In genomic region chr4:55253769-55254168, GRCm38 (mm10) we compare ENCODE assay signal across 26 mouse cellular contexts.
DNase-seq lines count a peak whose midpoint lies in the region; ATAC-seq and TF ChIP-seq lines count a peak whose summit lies in the region.
"Had no signal": no experiment of that assay in that cellular context is flagged by ENCODE, and none has a peak within 500 bp of the region (broad histone marks: within the 10 kb centered on the region; RNA-seq: fewer than 3 reads in every experiment).

No protein-coding gene starts in this region.

- no peak overlapping the region for H3K27ac ChIP-seq in forebrain, embryonic 13.5 days
- H3K27ac ChIP-seq in forebrain, embryonic 11.5 days (ENCODE audit: low read depth, low read length) = no peak overlapping the region
- H3K27ac ChIP-seq in forebrain, postnatal 0 days (ENCODE audit: low read depth, low read length) = no peak overlapping the region
- H3K27ac ChIP-seq: embryonic facial prominence, embryonic 15.5 days; gastrocnemius, adult 2 months; heart, embryonic 13.5 days; hindbrain, postnatal 0 days; liver, embryonic 14.5 days; lung, embryonic 15.5 days had no signal

- no peaks in the 10 kb centered on the region for H3K27me3 ChIP-seq in forebrain, embryonic 13.5 days
- no peaks in the 10 kb centered on the region for H3K27me3 ChIP-seq in forebrain, embryonic 11.5 days (ENCODE audit: control insufficient read depth, insufficient read depth, low read length)
- no peaks in the 10 kb centered on the region for H3K27me3 ChIP-seq in forebrain, postnatal 0 days (ENCODE audit: insufficient read depth, low read length)
- H3K27me3 ChIP-seq: CH12.LX; embryonic facial prominence, embryonic 15.5 days; lung, embryonic 15.5 days had no signal

- no peak overlapping the region for H3K4me3 ChIP-seq in forebrain, embryonic 13.5 days
- no peak overlapping the region for H3K4me3 ChIP-seq in forebrain, embryonic 11.5 days (ENCODE audit: low read depth, low read length)
- H3K4me3 ChIP-seq in forebrain, postnatal 0 days (ENCODE audit: low read depth, low read length) = no peak overlapping the region
- H3K4me3 ChIP-seq: embryonic facial prominence, embryonic 15.5 days; gastrocnemius, adult 2 months; heart, embryonic 13.5 days; lung, embryonic 15.5 days had no signal

- no peaks in the 10 kb centered on the region; the same call in 1 of the 2 replicates for H3K4me1 ChIP-seq in forebrain, embryonic 13.5 days
- 0 out of 2 replicates have a peak, but pooled peaks cover 2% of the 10 kb centered on the region for H3K4me1 ChIP-seq in forebrain, embryonic 11.5 days (replicated peaks; ENCODE audit: control insufficient read depth, insufficient read depth, low read length)
- no peaks in the 10 kb centered on the region for H3K4me1 ChIP-seq in forebrain, postnatal 0 days (ENCODE audit: insufficient read depth)
- H3K4me1 ChIP-seq: embryonic facial prominence, embryonic 15.5 days; lung, embryonic 15.5 days had no signal

- H3K9me3 ChIP-seq in forebrain, embryonic 13.5 days (replicated peaks) = no peaks in the 10 kb centered on the region
- no peaks in the 10 kb centered on the region for H3K9me3 ChIP-seq in forebrain, embryonic 11.5 days (ENCODE audit: control insufficient read depth, low read length)
- no peaks in the 10 kb centered on the region for H3K9me3 ChIP-seq in forebrain, postnatal 0 days (ENCODE audit: low read length)
- H3K9me3 ChIP-seq: embryonic facial prominence, embryonic 15.5 days; heart, embryonic 13.5 days; lung, embryonic 15.5 days had no signal

- DNase-seq in forebrain, embryonic 11.5 days (ENCODE audit: low spot score) = no peak
- DNase-seq in 3T3-L1 (ENCODE audit: low read depth, low spot score) = peak; percentile 73
- DNase-seq in brain, adult 2 months (ENCODE audit: low read depth, low spot score) = peak; percentile 70
- peak; percentile 18 for DNase-seq in forebrain, postnatal 0 days
- DNase-seq in cerebellum, postnatal 14 days = no peak
- no peak for DNase-seq in T-cell, adult 2 months (ENCODE audit: low spot score)
- DNase-seq in cerebellum, adult 11 months = no peak
- DNase-seq: adrenal gland, postnatal 10 days; cerebellum, adult 11-12 months; cerebellum, postnatal 36 days; gastrocnemius, adult 2 months; heart, adult 11 months; heart, postnatal 36 days; kidney, adult 2 months; kidney, postnatal 10 days; layer of hippocampus, postnatal 36 days; lung, postnatal 4 days; spleen, adult 18-20 months; thymus, adult 2 months had no signal

- WGBS in forebrain, embryonic 13.5 days = 34% methylated on average over 8 of the region's 8 CpGs
- WGBS in forebrain, embryonic 11.5 days = 76% methylated on average over 8 of the region's 8 CpGs
- WGBS in forebrain, postnatal 0 days = 34% methylated on average over 8 of the region's 8 CpGs

- peak; percentile 45; the same call in 1 of the 2 replicates for ATAC-seq in forebrain, embryonic 13.5 days
- ATAC-seq in forebrain, embryonic 11.5 days (replicated peaks; ENCODE audit: low FRiP score) = no peak; the same call in 1 of the 2 replicates
- ATAC-seq in forebrain, postnatal 0 days = no peak; the same call in 1 of the 2 replicates
- ATAC-seq: hindbrain, postnatal 0 days had no signal

- TF ChIP-seq CTCF in forebrain, postnatal 0 days (IDR thresholded peaks at IDR 0.05; ENCODE audit: low read depth) = no peak

- H3K36me3 ChIP-seq in forebrain, embryonic 13.5 days (ENCODE audit: poor library complexity, severe bottlenecking) = no peaks in the 10 kb centered on the region
- no peaks in the 10 kb centered on the region for H3K36me3 ChIP-seq in forebrain, embryonic 11.5 days (ENCODE audit: control insufficient read depth, insufficient read depth, low read length)
- H3K36me3 ChIP-seq in forebrain, postnatal 0 days (ENCODE audit: insufficient read depth) = no peaks in the 10 kb centered on the region
- H3K36me3 ChIP-seq: embryonic facial prominence, embryonic 15.5 days; heart, embryonic 13.5 days; lung, embryonic 15.5 days had no signal

- no peak overlapping the region for H3K4me2 ChIP-seq in forebrain, embryonic 13.5 days
- no peak overlapping the region for H3K4me2 ChIP-seq in forebrain, embryonic 11.5 days (ENCODE audit: low read depth, low read length, severe bottlenecking)
- H3K4me2 ChIP-seq in forebrain, postnatal 0 days (ENCODE audit: low read depth) = no peak overlapping the region
- H3K4me2 ChIP-seq: embryonic facial prominence, embryonic 15.5 days; heart, embryonic 13.5 days; lung, embryonic 15.5 days had no signal

- no peak overlapping the region for H3K9ac ChIP-seq in forebrain, embryonic 13.5 days
- H3K9ac ChIP-seq in forebrain, embryonic 11.5 days (ENCODE audit: low read length) = no peak overlapping the region
- H3K9ac ChIP-seq in forebrain, postnatal 0 days = no peak overlapping the region
- H3K9ac ChIP-seq: embryonic facial prominence, embryonic 15.5 days; heart, embryonic 13.5 days; liver, embryonic 14.5 days; lung, embryonic 15.5 days had no signal

Comparison
In these comparisons a context has a peak if more than half of its experiments do, and no peak if none do; other contexts are left out.
1. DNase-seq: peak in 3T3-L1 (single experiment), brain, adult 2 months (single experiment) and forebrain, postnatal 0 days (single experiment); none in forebrain, embryonic 11.5 days (single experiment), cerebellum, postnatal 14 days (0 of 2), T-cell, adult 2 months (single experiment) and cerebellum, adult 11 months (single experiment).